Mouse (Mus musculus) T-helper 17 cell (primary cell): Measurements from ENCODE around the gene Olfr975.
"Not testable (repeated sequence)": the region's sequence is repeated elsewhere in the genome, so short reads cannot be mapped to it uniquely, and the experiment has no call there.

Experiments used
- in situ Hi-C, 2 experiments: fragments of 300-600 bp; cut with MboI, MseI; formaldehyde crosslinking; loops; 1 replicate in 1 of 2; 2 replicates in 1 of 2; pipeline ENCODE4 v1.15.1; 2025; ENCODE audit warnings: high pct_unique_total_duplicates in 2 of 2

Olfr975 gene

GRCm38 (mm10) chr9:39951946-39952345, at the start of gene Olfr975:
Gene Olfr975 (minus strand): TSS chr9:39952046.
- in situ Hi-C loops = no loop called here

GRCm38 (mm10) chr9:39991813-39992212, 40.0 kb upstream of the Olfr975 start, which contains the start of gene Olfr978:
Gene Olfr978 (plus strand): TSS chr9:39992113.
- in situ Hi-C loops = no loop called here

- in situ Hi-C loops = not testable (repeated sequence)
Measured at GRCm38 (mm10) chr9:39976581-39977145, 24.8 kb upstream of the Olfr975 start.

GRCm38 (mm10) chr9:39961033-39961432, 9.2 kb upstream of the Olfr975 start, which contains the start of gene Olfr976:
Gene Olfr976 (minus strand): TSS chr9:39961133.
- in situ Hi-C loops = not testable (repeated sequence)

- in situ Hi-C loops = no loop called here
Measured at GRCm38 (mm10) chr9:39937201-39937600, 14.6 kb downstream of the Olfr975 start, which contains the start of gene Olfr974. Gene Olfr974 (plus strand): TSS chr9:39937501.

GRCm38 (mm10) chr9:39928837-39929236, 23.0 kb downstream of the Olfr975 start:
- in situ Hi-C loops = loop anchor here (5.0 kb wide), 1 partner anchor 52 kb away; no protein-coding TSS in a partner anchor

- in situ Hi-C loops = loop anchor here (5.0 kb wide), 1 partner anchor 51 kb away; no protein-coding TSS in a partner anchor
Measured at GRCm38 (mm10) chr9:39927975-39928836, 23.6 kb downstream of the Olfr975 start.

GRCm38 (mm10) chr9:39909939-39910338, 41.9 kb downstream of the Olfr975 start:
- in situ Hi-C loops = no loop called here

GRCm38 (mm10) chr9:39907036-39907435, 44.8 kb downstream of the Olfr975 start, which contains the start of gene Olfr229:
Gene Olfr229 (plus strand): TSS chr9:39907336.
- in situ Hi-C loops = no loop called here

GRCm38 (mm10) chr9:39905106-39905505, 46.7 kb downstream of the Olfr975 start:
- in situ Hi-C loops = no loop called here
